Mouse (Mus musculus) kidney, adult 2 months (tissue): ENCODE measurements at regions not wholly inside any gene's neighbourhood (a gene's known extent, or its start where the extent isn't known, plus 50 kb on each side); places are given as distances from the start of the nearest gene placed in this dataset.

Experiments
- CTCF ChIP-seq: fragments of 200-500 bp; conservative IDR thresholded peaks from 2 replicates; pipeline ENCODE4 v1.5.1; 2011; ENCODE audit warnings: low read depth, mild to moderate bottlenecking, control low read depth, low read length, moderate library complexity, mixed read lengths; ENCODE audit not compliant: insufficient read depth, insufficient read length
- POLR2A ChIP-seq: fragments of 200-500 bp; IDR thresholded peaks from one replicate; pipeline ENCODE4 v1.6.1; 2011; ENCODE audit warnings: low read depth, low read length, control low read depth

DNA sequence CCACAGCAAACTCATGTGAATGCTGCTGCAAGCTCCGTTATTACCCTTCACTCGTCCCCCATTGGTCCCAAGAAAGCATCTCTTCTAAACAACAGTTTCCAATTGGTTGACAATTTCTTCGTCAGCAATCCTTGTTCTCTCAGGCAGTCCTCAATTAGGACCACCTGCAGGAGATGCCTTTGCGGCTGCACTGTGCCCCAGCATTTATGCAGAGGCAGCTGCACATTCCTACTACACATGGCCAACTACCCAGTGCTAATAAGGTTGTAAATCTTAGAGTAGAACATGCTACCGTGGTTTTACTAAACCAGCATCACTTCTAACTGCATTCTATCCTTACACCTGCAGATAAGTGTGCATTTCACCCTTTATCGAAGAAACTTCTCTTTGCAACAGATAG lies 322.1 kb upstream of the Atp2b1 start:
- TF ChIP-seq POLR2A, result no peak
- no peak for TF ChIP-seq CTCF
